Mouse (Mus musculus) midbrain, embryonic 14.5 days (tissue): ENCODE measurements around the gene E030018B13Rik. TPM values are rescaled to one million over a fixed set of nuclear protein-coding genes. Genes with fewer than 3 reads are reported as not detected.

Experiments
- ATAC-seq: fragments of 200-750 bp; cut with Nextera tagmentation; 2 replicates; pipeline ENCODE4 v1.8.0; 2017; ENCODE audit warnings: moderate number of reproducible peaks, moderate library complexity; ENCODE audit not compliant: low FRiP score, low TSS enrichment
- DNase-seq: peaks from one replicate; pipeline ENCODE4 v3.0.0-alpha.2; 2015
- H3K27ac ChIP-seq: fragments of 300-500 bp; sonication (generic); replicated peaks from 2 replicates; pipeline ENCODE4 v1.5.1; 2014; ENCODE audit warnings: mild to moderate bottlenecking, low read depth, low read length, moderate library complexity
- H3K27me3 ChIP-seq: fragments of 300-500 bp; sonication (generic); 2 replicates; pipeline ENCODE4 v1.6.1; 2014; ENCODE audit warnings: low read length, control low read depth, mixed read lengths; ENCODE audit not compliant: control insufficient read depth, insufficient read depth
- H3K36me3 ChIP-seq: fragments of 300-500 bp; sonication (generic); 2 replicates; pipeline ENCODE4 v1.6.1; 2014; ENCODE audit warnings: low read length, control low read depth; ENCODE audit not compliant: control insufficient read depth, insufficient read depth
- H3K4me1 ChIP-seq: fragments of 300-500 bp; sonication (generic); 2 replicates; pipeline ENCODE4 v1.6.1; 2014; ENCODE audit warnings: mild to moderate bottlenecking, antibody characterized with exemption, low read length, control low read depth; ENCODE audit not compliant: control insufficient read depth, insufficient read depth
- H3K4me2 ChIP-seq: fragments of 300-500 bp; sonication (generic); 2 replicates; pipeline ENCODE4 v1.6.1; 2014; ENCODE audit warnings: mild to moderate bottlenecking, low read length, moderate library complexity
- H3K4me3 ChIP-seq: fragments of 300-500 bp; sonication (generic); replicated peaks from 2 replicates; pipeline ENCODE4 v1.5.1; 2014; ENCODE audit warnings: low read depth, low read length
- H3K9ac ChIP-seq: fragments of 300-500 bp; sonication (generic); replicated peaks from 2 replicates; pipeline ENCODE4 v1.6.1; 2014; ENCODE audit warnings: mild to moderate bottlenecking, low read length, moderate library complexity
- H3K9me3 ChIP-seq: fragments of 300-500 bp; sonication (generic); 2 replicates; pipeline ENCODE4 v1.6.1; 2016; ENCODE audit warnings: low read length, control low read depth, mixed read lengths; ENCODE audit not compliant: control insufficient read depth
- WGBS: fragments of 180-500 bp; shearing (Covaris S2); extraction: QIAGEN DNeasy Blood & Tissue Kit; methylation state at CpG from one replicate; pipeline ENCODE4 v1.1.7; 2014; 5-methylcytosine and 5-hydroxymethylcytosine counted together
- polyA plus RNA-seq: library from polyadenylated mRNA; unstranded; fragments of >200 nt; fragmentation: Nextera tagmentation; extraction: Ambion mirVana; gene quantifications from 2 replicates; pipeline ENCODE4 v1.2.1, GENCODE M21; 2014

The E030018B13Rik gene
- polyA plus RNA-seq, 1 experiment from 2014 or later: not detected

GRCm38 (mm10) chr7:63936188-63936985 lies 19.7 kb downstream of the E030018B13Rik start:
- peak; percentile 72 for DNase-seq
- under 1% methylated on average over 34 of the region's 34 CpGs for WGBS
- peak overlapping the region; percentile 96 for H3K9ac ChIP-seq
- H3K4me1 ChIP-seq: peaks cover 22% of the 10 kb centered on the region
- ATAC-seq: no peak
- no peaks in the 10 kb centered on the region for H3K27me3 ChIP-seq
- H3K27ac ChIP-seq: peak overlapping the region; percentile 96
- H3K9me3 ChIP-seq: no peaks in the 10 kb centered on the region
- H3K36me3 ChIP-seq: no peaks in the 10 kb centered on the region
- H3K4me3 ChIP-seq: peak overlapping the region; percentile 97
- H3K4me2 ChIP-seq: peak overlapping the region; percentile 92

GRCm38 (mm10) chr7:63936986-63937235 lies 20.3 kb downstream of the E030018B13Rik start:
- no peaks in the 10 kb centered on the region for H3K36me3 ChIP-seq
- H3K9ac ChIP-seq: peak overlapping the region; percentile 96
- H3K27me3 ChIP-seq: no peaks in the 10 kb centered on the region
- ATAC-seq (no peak), DNase-seq (no peak)
- WGBS: under 1% methylated on average over 11 of the region's 11 CpGs
- peak overlapping the region; percentile 96 for H3K27ac ChIP-seq
- H3K4me2 ChIP-seq: peak overlapping the region; percentile 92
- peak overlapping the region; percentile 97 for H3K4me3 ChIP-seq
- H3K9me3 ChIP-seq: no peaks in the 10 kb centered on the region
- peaks cover 22% of the 10 kb centered on the region for H3K4me1 ChIP-seq

GRCm38 (mm10) chr7:63937236-63938065 lies 20.8 kb downstream of the E030018B13Rik start:
- under 1% methylated on average over 78 of the region's 88 CpGs for WGBS
- Histone ChIP-seq H3K27ac (peak overlapping the region; percentile 96), H3K27me3 (no peaks in the 10 kb centered on the region), H3K4me1 (peaks cover 22% of the 10 kb centered on the region), H3K4me2 (peak overlapping the region; percentile 92), H3K4me3 (peak overlapping the region; percentile 97), H3K36me3 (no peaks in the 10 kb centered on the region), H3K9me3 (no peaks in the 10 kb centered on the region), H3K9ac (peak overlapping the region; percentile 96)
- ATAC-seq (peak; percentile 8), DNase-seq (peak; percentile 83)

- under 1% methylated on average over 107 of the region's 121 CpGs for WGBS
- ATAC-seq: peak; percentile 65
- Histone ChIP-seq H3K4me1 (peaks cover 22% of the 10 kb centered on the region), H3K4me2 (peak overlapping the region; percentile 92), H3K9ac (peak overlapping the region; percentile 96), H3K27ac (peak overlapping the region; percentile 96), H3K27me3 (no peaks in the 10 kb centered on the region), H3K36me3 (no peaks in the 10 kb centered on the region), H3K4me3 (peak overlapping the region; percentile 97), H3K9me3 (no peaks in the 10 kb centered on the region)
- DNase-seq: peak; percentile 72
Observed at GRCm38 (mm10) chr7:63938066-63938913, 21.6 kb downstream of the E030018B13Rik start.

GRCm38 (mm10) chr7:63938914-63939396 lies 22.3 kb downstream of the E030018B13Rik start, which contains the start of gene Klf13:
Gene Klf13, minus strand, starts transcription at chr7:63938915.
- no peaks in the 10 kb centered on the region for H3K36me3 ChIP-seq
- peaks cover 22% of the 10 kb centered on the region for H3K4me1 ChIP-seq
- ATAC-seq: peak; percentile 93
- peak; percentile 99 for DNase-seq
- H3K9me3 ChIP-seq: no peaks in the 10 kb centered on the region
- peak within 1 kb of the TSS; percentile 96 for H3K9ac ChIP-seq
- no peaks in the 10 kb centered on the region for H3K27me3 ChIP-seq
- peak within 1 kb of the TSS; percentile 92 for H3K4me2 ChIP-seq
- WGBS: under 1% methylated on average over 50 of the region's 50 CpGs
- H3K27ac ChIP-seq: peak within 1 kb of the TSS; percentile 96
- H3K4me3 ChIP-seq: peak within 1 kb of the TSS; percentile 97

GRCm38 (mm10) chr7:63939397-63939951 lies 22.8 kb downstream of the E030018B13Rik start:
- no peaks in the 10 kb centered on the region for H3K9me3 ChIP-seq
- H3K9ac ChIP-seq: peak overlapping the region; percentile 85
- under 1% methylated on average over 39 of the region's 39 CpGs for WGBS
- peaks cover 21% of the 10 kb centered on the region for H3K4me1 ChIP-seq
- H3K4me2 ChIP-seq: peak overlapping the region; percentile 92
- peak overlapping the region; percentile 97 for H3K4me3 ChIP-seq
- DNase-seq (peak; percentile 77), ATAC-seq (peak; percentile 46)
- H3K36me3 ChIP-seq: no peaks in the 10 kb centered on the region
- H3K27ac ChIP-seq: peak overlapping the region; percentile 96
- H3K27me3 ChIP-seq: no peaks in the 10 kb centered on the region

GRCm38 (mm10) chr7:63940321-63940720 lies 23.7 kb downstream of the E030018B13Rik start:
- DNase-seq (no peak), ATAC-seq (no peak)
- 87% methylated on average over 5 of the region's 5 CpGs for WGBS
- H3K9ac ChIP-seq: no peak overlapping the region
- H3K4me2 ChIP-seq: peak overlapping the region; percentile 92; the same call in 1 of the 2 replicates
- no peaks in the 10 kb centered on the region for H3K36me3 ChIP-seq
- H3K4me1 ChIP-seq: peaks cover 14% of the 10 kb centered on the region
- H3K4me3 ChIP-seq: no peak overlapping the region
- no peaks in the 10 kb centered on the region for H3K9me3 ChIP-seq
- no peaks in the 10 kb centered on the region for H3K27me3 ChIP-seq
- H3K27ac ChIP-seq: no peak overlapping the region; the same call in 1 of the 2 replicates

- 91% methylated on average over 3 of the region's 3 CpGs for WGBS
- ATAC-seq: no peak
- H3K4me2 ChIP-seq: no peak overlapping the region
Observed at GRCm38 (mm10) chr7:63941050-63941449, 24.4 kb downstream of the E030018B13Rik start.

More at GRCm38 (mm10) chr7:63941050-63941449, 24.4 kb downstream of the E030018B13Rik start:
- H3K9me3 ChIP-seq: no peaks in the 10 kb centered on the region
- no peak for DNase-seq
- no peak overlapping the region for H3K27ac ChIP-seq
- peaks cover 7% of the 10 kb centered on the region for H3K4me1 ChIP-seq
- H3K4me3 ChIP-seq: no peak overlapping the region
- no peaks in the 10 kb centered on the region for H3K36me3 ChIP-seq
- H3K27me3 ChIP-seq: no peaks in the 10 kb centered on the region
- no peak overlapping the region for H3K9ac ChIP-seq
